Mouse (Mus musculus) kidney, postnatal 0 days (tissue): Measurements from ENCODE around the gene Lime1. TPM values are rescaled to one million over a fixed set of nuclear protein-coding genes. Genes with fewer than 3 reads are reported as not detected.
A peak's percentile ranks its signal among the peaks of the same experiment; 100 is the strongest.

ENCODE experiments used
- ATAC-seq: fragments of 200-750 bp; cut with Nextera tagmentation; replicated peaks from 2 replicates; pipeline ENCODE4 v1.8.0; 2017; ENCODE audit warnings: low read depth, moderate number of reproducible peaks, moderate TSS enrichment, moderate library complexity; ENCODE audit not compliant: low FRiP score
- DNase-seq: peaks from one replicate; pipeline ENCODE4 v3.0.0-alpha.2; 2016; ENCODE audit warnings: low spot score
- H3K27ac ChIP-seq: fragments of 300-500 bp; sonication (generic); 2 replicates; pipeline ENCODE4 v1.5.1; 2014; ENCODE audit warnings: mild to moderate bottlenecking
- H3K27me3 ChIP-seq: fragments of 300-500 bp; sonication (generic); 2 replicates; pipeline ENCODE4 v1.6.1; 2014; ENCODE audit warnings: low read length, mixed read lengths; ENCODE audit not compliant: insufficient read depth
- H3K36me3 ChIP-seq: fragments of 300-500 bp; sonication (generic); 2 replicates; pipeline ENCODE4 v1.6.1; 2014; ENCODE audit warnings: low read length, mixed read lengths; ENCODE audit not compliant: insufficient read depth
- H3K4me1 ChIP-seq: fragments of 300-500 bp; sonication (generic); replicated peaks from 2 replicates; pipeline ENCODE4 v1.6.1; 2014; ENCODE audit warnings: antibody characterized with exemption, low read length, mixed read lengths; ENCODE audit not compliant: insufficient read depth
- H3K4me2 ChIP-seq: fragments of 300-500 bp; sonication (generic); 2 replicates; pipeline ENCODE4 v1.6.1; 2014; ENCODE audit warnings: mild to moderate bottlenecking, low read length, moderate library complexity, mixed read lengths
- H3K4me3 ChIP-seq: fragments of 300-500 bp; sonication (generic); replicated peaks from 2 replicates; pipeline ENCODE4 v1.5.1; 2014; ENCODE audit warnings: low read depth, low read length
- H3K9ac ChIP-seq: fragments of 300-500 bp; sonication (generic); 2 replicates; pipeline ENCODE4 v1.6.1; 2014; ENCODE audit warnings: low read depth, low read length
- H3K9me3 ChIP-seq: fragments of 300-500 bp; sonication (generic); replicated peaks from 2 replicates; pipeline ENCODE4 v1.6.1; 2016; ENCODE audit warnings: low read length, inconsistent platforms, mixed read lengths
- CTCF ChIP-seq: IDR thresholded peaks from 2 replicates; pipeline ENCODE4 v1.5.1; 2016; ENCODE audit warnings: antibody characterized with exemption, low read depth, mild to moderate bottlenecking, moderate library complexity
- WGBS: fragments of 180-500 bp; shearing (Covaris S2); extraction: QIAGEN DNeasy Blood & Tissue Kit; methylation state at CpG from one replicate; pipeline ENCODE4 v1.1.7; 2014; 5-methylcytosine and 5-hydroxymethylcytosine counted together
- polyA plus RNA-seq: library from polyadenylated mRNA; unstranded; fragments of >200 nt; fragmentation: Nextera tagmentation; extraction: Ambion mirVana; gene quantifications from 2 replicates; pipeline ENCODE4 v1.2.1, GENCODE M21; 2015

Gene Lime1
- polyA plus RNA-seq, 1 experiment from 2014 or later, result 14.7 TPM

GRCm38 (mm10) chr2:181385885-181386284, 6.0 kb downstream of the Lime1 start:
- Histone ChIP-seq H3K27ac (no peak overlapping the region), H3K36me3 (peaks cover 45% of the 10 kb centered on the region), H3K4me2 (no peak overlapping the region), H3K4me1 (no peaks in the 10 kb centered on the region), H3K4me3 (no peak overlapping the region), H3K9ac (no peak overlapping the region), H3K27me3 (no peaks in the 10 kb centered on the region), H3K9me3 (no peaks in the 10 kb centered on the region)
- DNase-seq, result no peak
- ATAC-seq, result no peak
- TF ChIP-seq CTCF, result no peak
- WGBS, result 62% methylated on average over 3 of the region's 3 CpGs

DNA sequence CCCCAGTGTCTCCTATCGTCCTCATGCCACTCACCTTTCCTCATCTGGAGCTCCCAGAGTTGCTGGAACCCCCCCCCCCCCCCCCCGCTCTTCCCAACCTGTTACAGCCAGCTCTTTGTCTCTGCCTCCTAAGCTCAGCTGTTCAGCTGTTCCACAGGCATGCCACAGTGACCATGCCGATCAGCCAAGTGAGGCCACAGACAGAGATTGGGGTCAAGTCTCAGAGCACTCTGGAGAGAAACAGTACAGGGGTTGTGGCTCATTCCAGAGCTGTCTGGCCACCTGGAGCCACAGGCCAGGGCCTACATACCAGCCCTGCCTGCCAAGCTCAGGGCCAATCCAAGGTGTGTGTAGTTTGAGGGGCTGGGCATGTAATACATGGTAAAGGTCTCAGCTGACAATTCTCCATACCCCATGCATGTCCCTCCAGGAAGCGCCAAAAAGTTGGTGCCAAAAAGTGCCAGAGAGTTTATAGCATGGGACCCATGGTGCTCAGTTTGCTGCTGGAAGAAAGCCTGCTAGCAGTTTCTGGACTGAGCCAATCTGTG, 6.9 kb downstream of the Lime1 start:
- H3K27ac ChIP-seq, result no peak overlapping the region

GRCm38 (mm10) chr2:181390136-181390870, 10.4 kb downstream of the Lime1 start:
- no peak overlapping the region for H3K4me3 ChIP-seq
- H3K27ac ChIP-seq, result no peak overlapping the region
- DNase-seq, result no peak
- H3K4me2 ChIP-seq, result no peak overlapping the region
- no peak for TF ChIP-seq CTCF
- H3K9me3 ChIP-seq, result no peaks in the 10 kb centered on the region
- no peaks in the 10 kb centered on the region for H3K4me1 ChIP-seq
- no peaks in the 10 kb centered on the region for H3K27me3 ChIP-seq
- H3K36me3 ChIP-seq, result peaks cover 31% of the 10 kb centered on the region; the same call in 1 of the 2 replicates
- 74% methylated on average over 4 of the region's 4 CpGs for WGBS
- no peak for ATAC-seq
- no peak overlapping the region for H3K9ac ChIP-seq

More for the DNA sequence above, 6.9 kb downstream of the Lime1 start:
- ATAC-seq, result no peak
- 75% methylated on average over 4 of the region's 4 CpGs for WGBS
- no peaks in the 10 kb centered on the region for H3K9me3 ChIP-seq
- H3K4me2 ChIP-seq, result no peak overlapping the region
- DNase-seq, result no peak
- H3K4me3 ChIP-seq, result no peak overlapping the region
- H3K36me3 ChIP-seq, result peaks cover 42% of the 10 kb centered on the region
- H3K4me1 ChIP-seq, result no peaks in the 10 kb centered on the region
- H3K27me3 ChIP-seq, result no peaks in the 10 kb centered on the region
- TF ChIP-seq CTCF, result no peak
- no peak overlapping the region for H3K9ac ChIP-seq

GRCm38 (mm10) chr2:181391022-181391421, 11.1 kb downstream of the Lime1 start:
- ATAC-seq (no peak), DNase-seq (no peak)
- Histone ChIP-seq H3K36me3 (peaks cover 25% of the 10 kb centered on the region; the same call in 1 of the 2 replicates), H3K9ac (no peak overlapping the region), H3K27me3 (no peaks in the 10 kb centered on the region), H3K27ac (no peak overlapping the region), H3K4me3 (no peak overlapping the region), H3K4me1 (no peaks in the 10 kb centered on the region), H3K9me3 (no peaks in the 10 kb centered on the region), H3K4me2 (no peak overlapping the region)
- no peak for TF ChIP-seq CTCF
- 90% methylated on average over 15 of the region's 15 CpGs for WGBS

- no peak overlapping the region for H3K27ac ChIP-seq
- 63% methylated on average over 2 of the region's 2 CpGs for WGBS
- peaks cover 20% of the 10 kb centered on the region; the same call in 1 of the 2 replicates for H3K36me3 ChIP-seq
Observed at GRCm38 (mm10) chr2:181391541-181391940, 11.7 kb downstream of the Lime1 start.

GRCm38 (mm10) chr2:181392600-181393213, 12.8 kb downstream of the Lime1 start:
- Histone ChIP-seq H3K4me1 (no peaks in the 10 kb centered on the region), H3K9ac (no peak overlapping the region), H3K9me3 (no peaks in the 10 kb centered on the region), H3K27ac (no peak overlapping the region), H3K4me3 (no peak overlapping the region), H3K27me3 (no peaks in the 10 kb centered on the region), H3K4me2 (no peak overlapping the region), H3K36me3 (peaks cover 17% of the 10 kb centered on the region; the same call in 1 of the 2 replicates)
- DNase-seq (peak; percentile 92), ATAC-seq (peak; percentile 62)
- TF ChIP-seq CTCF, result peak; percentile 94
- WGBS, result 36% methylated on average over 4 of the region's 4 CpGs

More at GRCm38 (mm10) chr2:181391541-181391940, 11.7 kb downstream of the Lime1 start:
- H3K9me3 ChIP-seq, result no peaks in the 10 kb centered on the region
- DNase-seq, result no peak
- H3K4me3 ChIP-seq, result no peak overlapping the region
- TF ChIP-seq CTCF, result no peak
- no peak overlapping the region for H3K4me2 ChIP-seq
- no peaks in the 10 kb centered on the region for H3K27me3 ChIP-seq
- ATAC-seq, result no peak
- no peak overlapping the region for H3K9ac ChIP-seq
- no peaks in the 10 kb centered on the region for H3K4me1 ChIP-seq
